Mouse (Mus musculus) ES-Bruce4 (cell line): ENCODE results near the gene Mfap2.

Source experiments
- CTCF ChIP-seq: IDR thresholded peaks from one replicate; pipeline ENCODE4 v1.8.1; 2011; ENCODE audit warnings: low read depth, low read length
- EP300 ChIP-seq: IDR thresholded peaks from 2 replicates; pipeline ENCODE4 v1.6.1; 2011; ENCODE audit warnings: low read depth, low read length; ENCODE audit not compliant: insufficient read depth
- POLR2A ChIP-seq: IDR thresholded peaks from one replicate; pipeline ENCODE4 v1.8.1; 2011; ENCODE audit warnings: low read length; ENCODE audit not compliant: insufficient read depth

- TF ChIP-seq POLR2A (no peak), CTCF (no peak), EP300 (no peak)
These were observed 20.8 kb upstream of the Mfap2 start for GRCm38 (mm10) chr4:140989447-140989846.
